Mouse (Mus musculus): ENCODE results near the gene Gm43191. TPM values are rescaled to one million over a fixed set of nuclear protein-coding genes. Genes with fewer than 3 reads are reported as not detected.
A peak's percentile ranks its signal among the peaks of the same experiment; 100 is the strongest.
"Not testable (repeated sequence)": the region's sequence is repeated elsewhere in the genome, so short reads cannot be mapped to it uniquely, and the experiment has no call there.

Gm43191 gene
- polyA plus RNA-seq, 1 experiment from 2014 or later = not detected

DNA sequence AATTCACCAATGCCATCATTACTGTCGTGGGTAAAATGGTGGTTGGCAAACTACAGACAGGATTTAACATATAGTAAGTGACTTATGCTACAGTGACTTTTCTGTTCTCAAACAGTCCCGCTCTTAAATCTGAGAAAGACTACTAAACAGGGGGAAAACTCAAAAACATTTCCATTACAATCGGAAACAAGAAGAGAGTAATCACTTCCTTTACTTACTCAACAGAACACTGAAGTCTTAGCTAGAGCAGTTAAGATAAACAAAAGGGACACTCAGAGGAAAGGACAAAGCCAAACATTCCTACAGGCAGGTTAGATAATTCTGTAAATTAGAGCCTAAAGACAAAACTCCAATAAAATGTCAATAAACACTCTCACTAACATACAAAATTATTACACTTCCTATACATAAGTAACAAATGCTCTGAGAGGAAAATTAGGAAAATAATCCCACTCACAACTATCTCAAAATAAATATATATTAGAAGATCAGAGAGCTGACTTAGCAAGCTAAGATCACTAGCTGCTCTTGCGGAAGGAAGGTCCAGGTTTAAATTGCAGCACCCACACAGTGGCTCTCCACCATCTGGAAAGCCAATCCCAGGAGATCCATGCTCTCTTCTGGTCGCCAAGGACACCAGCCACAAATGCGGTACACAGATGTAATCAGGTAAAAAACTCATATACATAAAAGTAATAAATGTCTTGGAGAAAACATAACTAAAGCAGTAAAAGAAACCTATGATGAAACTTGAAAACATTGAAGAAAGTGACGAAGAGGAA lies 24.7 kb downstream of the Gm43191 start:
- no peaks in the 10 kb centered on the region for H3K9me3 ChIP-seq (replicated peaks; ENCODE audit: control insufficient read depth, low read length, poor library complexity, severe bottlenecking)
- no peaks in the 10 kb centered on the region for H3K27me3 ChIP-seq (ENCODE audit: control insufficient read depth, insufficient read depth, low read depth, low read length)
- H3K4me1 ChIP-seq (ENCODE audit: control insufficient read depth, insufficient read depth, low read length) = peaks cover 40% of the 10 kb centered on the region
- H3K27ac ChIP-seq (ENCODE audit: low read length) = no peak overlapping the region
- H3K4me3 ChIP-seq (ENCODE audit: low read depth, low read length) = no peak overlapping the region
- no peak overlapping the region for H3K9ac ChIP-seq (ENCODE audit: low read depth, low read length)
- H3K36me3 ChIP-seq (ENCODE audit: control insufficient read depth, insufficient read depth, low read length) = no peaks in the 10 kb centered on the region
- H3K4me2 ChIP-seq (ENCODE audit: low read length) = no peak overlapping the region
- ATAC-seq = no peak
- WGBS = 79% methylated on average over 7 of the region's 7 CpGs

DNA sequence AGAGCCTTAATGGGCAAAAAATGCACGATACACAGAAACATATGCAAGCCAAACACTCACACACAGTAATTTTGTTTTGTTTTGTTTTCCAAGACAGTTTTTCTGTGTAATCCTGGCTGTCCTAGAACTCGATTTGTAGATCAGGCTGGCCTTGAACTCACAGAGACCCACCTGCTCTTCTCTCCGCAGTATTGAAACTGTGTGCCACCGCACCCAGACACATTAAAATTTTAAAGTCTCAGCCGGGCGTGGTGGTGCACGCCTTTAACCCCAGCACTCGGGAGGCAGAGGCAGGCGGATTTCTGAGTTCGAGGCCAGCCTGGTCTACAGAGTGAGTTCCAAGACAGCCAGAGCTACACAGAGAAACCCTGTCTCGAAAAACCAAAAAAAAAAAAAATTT lies 27.0 kb downstream of the Gm43191 start:
- not testable (repeated sequence) for H3K9ac ChIP-seq (ENCODE audit: low read depth, low read length); H3K36me3 ChIP-seq (ENCODE audit: control insufficient read depth, insufficient read depth, low read length); ATAC-seq; H3K27ac ChIP-seq (ENCODE audit: low read length); H3K4me3 ChIP-seq (ENCODE audit: low read depth, low read length); H3K27me3 ChIP-seq (ENCODE audit: control insufficient read depth, insufficient read depth, low read depth, low read length); H3K4me2 ChIP-seq (ENCODE audit: low read length); H3K9me3 ChIP-seq (replicated peaks; ENCODE audit: control insufficient read depth, low read length, poor library complexity, severe bottlenecking)
- 97% methylated on average over 11 of the region's 11 CpGs for WGBS
- H3K4me1 ChIP-seq (ENCODE audit: control insufficient read depth, insufficient read depth, low read length) = peaks cover 19% of the 10 kb centered on the region

DNA sequence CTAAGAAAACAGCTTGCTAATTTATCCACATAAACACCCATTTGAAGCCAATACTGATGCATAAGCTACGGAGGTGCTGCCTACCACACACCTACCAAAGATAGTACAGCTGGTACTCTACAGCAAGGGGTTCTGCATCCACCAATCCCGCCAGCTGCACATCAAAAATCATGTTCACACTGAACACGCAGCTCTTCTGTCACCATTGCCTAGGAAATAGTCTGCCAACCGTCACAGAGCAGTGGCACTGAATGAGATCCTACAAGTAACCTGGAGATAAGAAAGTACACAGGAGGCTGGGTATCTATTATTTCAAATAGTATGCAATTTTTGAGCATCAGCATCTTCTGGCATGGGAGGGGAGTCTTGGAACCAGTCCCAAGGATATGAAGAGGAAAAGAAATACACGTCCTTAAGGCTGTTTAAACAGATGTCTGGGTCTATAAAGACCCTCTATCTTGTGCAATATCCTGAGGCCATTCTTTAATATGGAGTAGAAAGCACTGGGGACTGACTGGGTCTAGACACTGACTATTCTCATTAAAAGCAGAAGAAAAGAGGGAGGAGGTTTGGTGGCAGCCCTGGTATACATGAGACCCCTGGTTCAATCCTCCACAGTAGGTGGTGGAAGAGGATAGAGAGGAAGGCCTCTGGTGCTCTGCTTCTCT lies 27.6 kb downstream of the Gm43191 start:
- no peak overlapping the region for H3K4me3 ChIP-seq (ENCODE audit: low read depth, low read length)
- no peak overlapping the region for H3K27ac ChIP-seq (ENCODE audit: low read length)
- no peak overlapping the region for H3K9ac ChIP-seq (ENCODE audit: low read depth, low read length)
- ATAC-seq = no peak; the same call in 1 of the 2 replicates
- no peak overlapping the region for H3K4me2 ChIP-seq (ENCODE audit: low read length)
- peaks cover 15% of the 10 kb centered on the region for H3K4me1 ChIP-seq (ENCODE audit: control insufficient read depth, insufficient read depth, low read length)
- H3K27me3 ChIP-seq (ENCODE audit: control insufficient read depth, insufficient read depth, low read depth, low read length) = no peaks in the 10 kb centered on the region
- no peaks in the 10 kb centered on the region for H3K36me3 ChIP-seq (ENCODE audit: control insufficient read depth, insufficient read depth, low read length)
- 68% methylated on average over 5 of the region's 5 CpGs for WGBS
- H3K9me3 ChIP-seq (replicated peaks; ENCODE audit: control insufficient read depth, low read length, poor library complexity, severe bottlenecking) = no peaks in the 10 kb centered on the region

DNA sequence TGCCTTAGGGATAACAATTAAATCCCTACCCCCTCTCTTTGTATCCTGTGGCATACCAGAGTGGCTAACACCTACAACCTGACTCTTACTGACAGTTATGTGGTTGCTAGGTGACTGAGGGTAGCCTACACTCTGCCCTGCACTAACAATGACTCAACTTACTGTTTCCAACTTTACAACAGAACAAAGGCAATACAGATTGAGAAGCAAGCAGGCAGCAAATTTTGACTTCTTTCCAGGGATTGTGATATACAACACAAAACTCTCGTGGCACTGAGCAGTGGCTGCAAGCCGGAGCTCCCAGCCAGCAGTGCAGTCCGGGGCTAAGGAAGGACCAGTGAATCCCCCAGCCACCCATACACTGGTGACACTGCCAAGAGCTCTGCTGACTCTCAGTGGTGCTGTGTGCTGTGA lies 29.0 kb downstream of the Gm43191 start:
- 56% methylated on average over 3 of the region's 3 CpGs for WGBS
- Histone ChIP-seq H3K9ac (ENCODE audit: low read depth, low read length) (no peak overlapping the region), H3K27ac (ENCODE audit: low read length) (no peak overlapping the region), H3K4me3 (ENCODE audit: low read depth, low read length) (no peak overlapping the region), H3K36me3 (ENCODE audit: control insufficient read depth, insufficient read depth, low read length) (0 out of 2 replicates have a peak, but pooled peaks cover 3% of the 10 kb centered on the region), H3K4me2 (ENCODE audit: low read length) (no peak overlapping the region), H3K4me1 (ENCODE audit: control insufficient read depth, insufficient read depth, low read length) (peaks cover 11% of the 10 kb centered on the region), H3K27me3 (ENCODE audit: control insufficient read depth, insufficient read depth, low read depth, low read length) (no peaks in the 10 kb centered on the region), H3K9me3 (replicated peaks; ENCODE audit: control insufficient read depth, low read length, poor library complexity, severe bottlenecking) (no peaks in the 10 kb centered on the region)
- 0 out of 2 replicates have a peak, but pooled peaks have one; percentile 56 for ATAC-seq

DNA sequence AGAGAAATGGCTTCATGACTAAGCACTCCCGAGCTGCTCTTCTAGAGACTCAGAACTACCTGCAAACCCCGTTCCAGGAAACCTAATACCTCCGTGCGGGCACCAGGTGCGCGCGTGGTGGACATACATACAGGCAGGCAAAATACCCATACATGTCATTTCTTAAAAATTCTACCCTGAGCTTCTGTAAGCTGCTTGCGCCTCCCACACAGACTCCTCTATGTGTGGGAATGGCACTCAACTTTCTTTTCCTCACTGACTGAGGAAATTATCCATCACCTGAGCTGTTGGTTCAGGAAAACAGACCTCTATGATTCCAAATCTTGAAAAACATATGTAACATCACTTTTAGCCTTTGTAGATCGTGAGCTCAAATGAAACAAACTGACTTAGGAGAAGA lies 30.4 kb downstream of the Gm43191 start:
- H3K27ac ChIP-seq (ENCODE audit: low read length) = no peak overlapping the region
- no peak for ATAC-seq
- H3K4me2 ChIP-seq (ENCODE audit: low read length) = no peak overlapping the region
- WGBS = 98% methylated on average over 9 of the region's 9 CpGs
- no peaks in the 10 kb centered on the region for H3K27me3 ChIP-seq (ENCODE audit: control insufficient read depth, insufficient read depth, low read depth, low read length)
- no peak overlapping the region for H3K9ac ChIP-seq (ENCODE audit: low read depth, low read length)
- peaks cover 9% of the 10 kb centered on the region for H3K4me1 ChIP-seq (ENCODE audit: control insufficient read depth, insufficient read depth, low read length)
- peaks cover 6% of the 10 kb centered on the region for H3K36me3 ChIP-seq (ENCODE audit: control insufficient read depth, insufficient read depth, low read length)
- H3K4me3 ChIP-seq (ENCODE audit: low read depth, low read length) = no peak overlapping the region
- no peaks in the 10 kb centered on the region for H3K9me3 ChIP-seq (replicated peaks; ENCODE audit: control insufficient read depth, low read length, poor library complexity, severe bottlenecking)

DNA sequence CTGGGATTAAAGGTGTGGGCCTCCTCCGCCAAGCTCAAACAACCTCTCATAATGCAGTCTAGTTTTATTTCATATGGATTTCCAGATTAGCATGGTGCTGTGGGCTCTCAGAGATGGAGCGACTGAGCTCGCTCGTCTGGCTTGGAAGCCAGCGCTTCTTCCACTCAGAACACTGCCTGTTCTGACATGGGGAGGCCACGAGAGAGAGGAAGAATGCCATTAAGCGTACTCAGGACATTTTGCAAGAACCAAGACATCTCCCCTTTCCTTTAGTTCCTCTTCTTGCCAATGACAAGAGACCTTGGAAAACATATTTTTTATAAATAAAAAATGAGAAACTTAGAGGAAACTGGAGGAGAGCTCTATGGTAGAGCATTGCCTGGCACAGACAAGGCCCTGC lies 32.3 kb downstream of the Gm43191 start:
- peaks cover 9% of the 10 kb centered on the region for H3K4me1 ChIP-seq (ENCODE audit: control insufficient read depth, insufficient read depth, low read length)

DNA sequence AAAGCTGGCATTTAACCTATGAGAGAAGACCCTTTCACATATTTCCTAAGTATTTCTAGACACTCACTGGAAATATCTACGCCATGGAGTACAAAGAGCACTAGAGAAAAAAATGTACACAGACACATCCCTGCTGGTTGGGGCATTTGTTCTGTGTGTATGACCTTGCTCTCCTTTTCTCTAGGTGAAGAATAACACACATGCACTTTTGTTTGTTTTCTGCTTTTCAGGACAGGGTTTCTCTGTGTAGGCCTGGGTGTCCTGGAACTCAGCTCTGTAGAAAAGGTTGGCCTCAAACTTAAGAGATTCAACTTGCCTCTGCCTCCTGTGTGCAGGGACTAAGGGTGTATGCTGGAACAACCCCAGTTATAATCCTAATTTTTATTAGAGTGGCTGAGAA lies 34.7 kb downstream of the Gm43191 start:
- no peak for ATAC-seq
- Histone ChIP-seq H3K9ac (ENCODE audit: low read depth, low read length) (no peak overlapping the region), H3K27ac (ENCODE audit: low read length) (no peak overlapping the region), H3K4me1 (ENCODE audit: control insufficient read depth, insufficient read depth, low read length) (no peaks in the 10 kb centered on the region), H3K27me3 (ENCODE audit: control insufficient read depth, insufficient read depth, low read depth, low read length) (no peaks in the 10 kb centered on the region), H3K9me3 (replicated peaks; ENCODE audit: control insufficient read depth, low read length, poor library complexity, severe bottlenecking) (no peaks in the 10 kb centered on the region), H3K36me3 (ENCODE audit: control insufficient read depth, insufficient read depth, low read length) (peaks cover 20% of the 10 kb centered on the region), H3K4me2 (ENCODE audit: low read length) (no peak overlapping the region), H3K4me3 (ENCODE audit: low read depth, low read length) (no peak overlapping the region)
- WGBS = 87% methylated on average over 1 of the region's 1 CpGs

More for the DNA sequence above, 32.3 kb downstream of the Gm43191 start:
- no peak overlapping the region for H3K4me3 ChIP-seq (ENCODE audit: low read depth, low read length)
- H3K9me3 ChIP-seq (replicated peaks; ENCODE audit: control insufficient read depth, low read length, poor library complexity, severe bottlenecking) = no peaks in the 10 kb centered on the region
- peaks cover 10% of the 10 kb centered on the region for H3K36me3 ChIP-seq (ENCODE audit: control insufficient read depth, insufficient read depth, low read length)
- no peaks in the 10 kb centered on the region for H3K27me3 ChIP-seq (ENCODE audit: control insufficient read depth, insufficient read depth, low read depth, low read length)
- WGBS = 92% methylated on average over 7 of the region's 7 CpGs
- H3K27ac ChIP-seq (ENCODE audit: low read length) = no peak overlapping the region
- no peak for ATAC-seq
- H3K4me2 ChIP-seq (ENCODE audit: low read length) = no peak overlapping the region
- H3K9ac ChIP-seq (ENCODE audit: low read depth, low read length) = no peak overlapping the region

DNA sequence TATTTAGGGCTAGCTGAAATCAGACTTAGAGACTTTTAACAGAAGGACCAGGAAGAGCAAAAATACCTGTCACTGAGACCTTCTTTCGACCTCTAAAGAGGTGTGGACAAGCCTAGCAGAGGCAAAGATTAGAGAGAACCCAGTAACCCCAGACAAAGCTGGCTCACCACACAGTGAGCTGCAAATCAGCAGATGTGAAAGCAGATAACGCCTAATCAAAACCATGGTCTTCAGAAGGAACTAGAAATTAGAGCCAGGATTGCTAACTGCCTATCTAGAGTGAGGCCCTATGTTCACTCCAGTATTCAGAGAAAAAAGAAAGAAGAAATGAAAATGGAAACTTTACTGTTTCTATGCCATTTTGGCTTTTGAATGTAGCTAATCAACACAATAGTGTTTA lies 38.7 kb downstream of the Gm43191 start:
- H3K4me3 ChIP-seq (ENCODE audit: low read depth, low read length) = no peak overlapping the region
- H3K27me3 ChIP-seq (ENCODE audit: control insufficient read depth, insufficient read depth, low read depth, low read length) = no peaks in the 10 kb centered on the region
- H3K9ac ChIP-seq (ENCODE audit: low read depth, low read length) = no peak overlapping the region
- no peaks in the 10 kb centered on the region for H3K4me1 ChIP-seq (ENCODE audit: control insufficient read depth, insufficient read depth, low read length)
- no peak for ATAC-seq
- H3K27ac ChIP-seq (ENCODE audit: low read length) = no peak overlapping the region
- H3K36me3 ChIP-seq (ENCODE audit: control insufficient read depth, insufficient read depth, low read length) = peaks cover 30% of the 10 kb centered on the region
- no peak overlapping the region for H3K4me2 ChIP-seq (ENCODE audit: low read length)
- H3K9me3 ChIP-seq (replicated peaks; ENCODE audit: control insufficient read depth, low read length, poor library complexity, severe bottlenecking) = no peaks in the 10 kb centered on the region
- 95% methylated on average over 2 of the region's 2 CpGs for WGBS

DNA sequence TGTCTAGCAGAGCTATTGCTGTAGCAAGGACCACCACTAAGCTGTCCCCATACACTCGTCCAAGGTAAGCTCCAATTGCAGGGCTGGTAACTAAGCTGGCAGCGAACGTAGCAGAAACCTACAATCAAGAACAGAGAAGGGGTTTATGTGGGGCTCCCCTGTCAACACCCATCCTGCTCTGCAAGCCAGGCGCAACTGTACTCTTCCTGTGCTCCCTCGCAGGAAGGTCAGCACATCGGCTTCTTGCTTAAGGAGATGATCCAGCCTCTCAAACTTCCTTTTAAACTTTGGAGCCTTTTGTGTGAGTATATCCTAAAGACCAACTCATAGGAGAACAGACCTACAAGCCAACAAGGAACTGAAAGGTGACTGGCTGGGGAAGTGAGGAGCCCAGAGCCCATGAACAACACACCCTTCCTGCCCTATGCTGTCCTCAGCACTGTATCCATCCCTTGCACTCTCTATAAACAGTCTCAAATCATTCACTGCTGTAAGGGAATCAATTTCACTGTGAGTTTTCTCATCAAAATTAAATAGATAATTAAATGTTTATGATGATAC lies 39.2 kb downstream of the Gm43191 start:
- no peak overlapping the region for H3K9ac ChIP-seq (ENCODE audit: low read depth, low read length)
- H3K4me2 ChIP-seq (ENCODE audit: low read length) = no peak overlapping the region
- H3K27me3 ChIP-seq (ENCODE audit: control insufficient read depth, insufficient read depth, low read depth, low read length) = no peaks in the 10 kb centered on the region
- WGBS = 98% methylated on average over 6 of the region's 6 CpGs
- peaks cover 30% of the 10 kb centered on the region for H3K36me3 ChIP-seq (ENCODE audit: control insufficient read depth, insufficient read depth, low read length)
- no peaks in the 10 kb centered on the region for H3K9me3 ChIP-seq (replicated peaks; ENCODE audit: control insufficient read depth, low read length, poor library complexity, severe bottlenecking)
- no peak overlapping the region for H3K4me3 ChIP-seq (ENCODE audit: low read depth, low read length)
- H3K27ac ChIP-seq (ENCODE audit: low read length) = no peak overlapping the region
- H3K4me1 ChIP-seq (ENCODE audit: control insufficient read depth, insufficient read depth, low read length) = no peaks in the 10 kb centered on the region
- ATAC-seq = no peak
